Mouse (Mus musculus) kidney, embryonic 15.5 days (tissue): ENCODE results near the gene Lpcat2. TPM values are rescaled to one million over a fixed set of nuclear protein-coding genes. Genes with fewer than 3 reads are reported as not detected.

Source experiments
- ATAC-seq: fragments of 200-750 bp; cut with Nextera tagmentation; replicated peaks from 2 replicates; pipeline ENCODE4 v1.8.0; 2017; ENCODE audit warnings: moderate TSS enrichment; ENCODE audit not compliant: low FRiP score
- H3K27ac ChIP-seq: fragments of 300-500 bp; sonication (generic); 2 replicates; pipeline ENCODE4 v1.5.1; 2015; ENCODE audit warnings: mild to moderate bottlenecking, inconsistent platforms
- H3K27me3 ChIP-seq: fragments of 300-500 bp; sonication (generic); 2 replicates; pipeline ENCODE4 v1.6.1; 2015; ENCODE audit warnings: inconsistent platforms
- H3K36me3 ChIP-seq: fragments of 300-500 bp; sonication (generic); 2 replicates; pipeline ENCODE4 v1.6.1; 2015; ENCODE audit warnings: inconsistent platforms
- H3K4me1 ChIP-seq: fragments of 300-500 bp; sonication (generic); 2 replicates; pipeline ENCODE4 v1.6.1; 2015; ENCODE audit warnings: inconsistent platforms
- H3K4me2 ChIP-seq: fragments of 300-500 bp; sonication (generic); 2 replicates; pipeline ENCODE4 v1.6.1; 2015; ENCODE audit warnings: moderate library complexity, mild to moderate bottlenecking, inconsistent platforms
- H3K4me3 ChIP-seq: fragments of 300-500 bp; sonication (generic); replicated peaks from 2 replicates; pipeline ENCODE4 v1.5.1; 2015; ENCODE audit warnings: mild to moderate bottlenecking, inconsistent platforms
- H3K9ac ChIP-seq: fragments of 300-500 bp; sonication (generic); 2 replicates; pipeline ENCODE4 v1.6.1; 2015; ENCODE audit warnings: mild to moderate bottlenecking, inconsistent platforms
- H3K9me3 ChIP-seq: fragments of 300-500 bp; sonication (generic); replicated peaks from 2 replicates; pipeline ENCODE4 v1.6.1; 2016; ENCODE audit warnings: inconsistent platforms
- WGBS: fragments of 180-500 bp; shearing (Covaris S2); methylation state at CpG from one replicate; pipeline ENCODE4 v1.1.7; 2015; ENCODE audit warnings: mixed read lengths; 5-methylcytosine and 5-hydroxymethylcytosine counted together
- polyA plus RNA-seq: library from polyadenylated mRNA; unstranded; fragments of >200 nt; fragmentation: Nextera tagmentation; extraction: Ambion mirVana; gene quantifications from 2 replicates; pipeline ENCODE4 v1.2.1, GENCODE M21; 2015

The Lpcat2 gene
- polyA plus RNA-seq, 1 experiment from 2014 or later, result 7.3 TPM

DNA sequence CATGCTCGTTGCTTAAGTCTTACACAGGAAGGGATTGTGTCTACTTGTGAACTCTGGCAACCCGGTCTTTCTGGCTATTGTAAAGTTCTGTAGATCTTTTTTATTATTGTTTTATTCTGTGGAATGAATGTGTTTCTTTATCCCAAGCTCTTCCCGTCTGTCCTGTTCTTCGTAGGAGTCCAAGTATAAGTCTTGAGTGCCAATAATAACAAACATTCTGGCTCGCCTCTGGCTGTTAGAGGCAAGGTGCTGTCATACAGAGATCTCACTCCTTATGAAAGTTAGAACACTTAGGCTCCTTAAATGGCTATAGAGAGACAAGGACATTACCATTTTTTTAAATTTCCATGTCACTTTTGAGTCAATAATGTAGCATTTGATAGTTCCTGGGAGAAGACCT lies 41.5 kb downstream of the Lpcat2 start:
- Histone ChIP-seq H3K36me3 (no peaks in the 10 kb centered on the region), H3K9me3 (no peaks in the 10 kb centered on the region), H3K27me3 (no peaks in the 10 kb centered on the region), H3K27ac (no peak overlapping the region), H3K4me3 (no peak overlapping the region), H3K9ac (no peak overlapping the region), H3K4me2 (no peak overlapping the region), H3K4me1 (no peaks in the 10 kb centered on the region)
- ATAC-seq, result no peak
- 44% methylated on average over 5 of the region's 5 CpGs for WGBS

GRCm38 (mm10) chr8:92897794-92898193 lies 42.7 kb downstream of the Lpcat2 start:
- Histone ChIP-seq H3K27ac (no peak overlapping the region), H3K27me3 (no peaks in the 10 kb centered on the region), H3K4me2 (no peak overlapping the region), H3K9me3 (no peaks in the 10 kb centered on the region), H3K4me3 (no peak overlapping the region), H3K4me1 (no peaks in the 10 kb centered on the region), H3K36me3 (no peaks in the 10 kb centered on the region), H3K9ac (no peak overlapping the region)
- WGBS, result 76% methylated on average over 4 of the region's 4 CpGs
- no peak for ATAC-seq

- ATAC-seq, result no peak
- no peak overlapping the region for H3K27ac ChIP-seq
- no peak overlapping the region for H3K4me2 ChIP-seq
- 66% methylated on average over 9 of the region's 9 CpGs for WGBS
- no peaks in the 10 kb centered on the region for H3K36me3 ChIP-seq
- H3K4me3 ChIP-seq, result no peak overlapping the region
- no peak overlapping the region for H3K9ac ChIP-seq
- H3K4me1 ChIP-seq, result no peaks in the 10 kb centered on the region
- H3K27me3 ChIP-seq, result no peaks in the 10 kb centered on the region
- H3K9me3 ChIP-seq, result no peaks in the 10 kb centered on the region
Observed at GRCm38 (mm10) chr8:92899590-92899989, 44.5 kb downstream of the Lpcat2 start.

GRCm38 (mm10) chr8:92901107-92901506 lies 46.0 kb downstream of the Lpcat2 start, which contains the start of gene Capns2:
Gene Capns2, plus strand, starts transcription at chr8:92901407.
- WGBS, result 95% methylated on average over 5 of the region's 5 CpGs

DNA sequence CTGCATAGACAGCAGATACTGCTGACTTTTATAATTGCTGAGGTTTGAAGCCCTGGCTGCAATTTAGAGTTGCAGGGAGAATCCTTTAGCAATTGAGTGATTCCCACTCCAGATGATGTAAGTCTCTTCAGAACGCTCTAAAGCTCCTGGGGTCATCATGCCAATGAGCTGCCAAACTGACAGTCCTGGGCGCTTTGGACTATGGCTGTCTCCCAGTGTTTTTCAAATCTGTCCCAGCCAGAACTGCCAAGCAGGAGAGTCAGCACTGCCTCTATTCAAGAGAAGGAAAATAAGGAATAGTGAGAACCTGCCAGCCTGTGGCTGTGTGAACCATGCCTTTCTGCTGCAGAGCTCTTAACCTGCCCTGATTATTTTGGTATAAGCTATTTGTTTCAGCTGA lies 47.8 kb downstream of the Lpcat2 start:
- 87% methylated on average over 2 of the region's 2 CpGs for WGBS
- no peaks in the 10 kb centered on the region for H3K4me1 ChIP-seq

More at GRCm38 (mm10) chr8:92901107-92901506, 46.0 kb downstream of the Lpcat2 start, which contains the start of gene Capns2:
- Histone ChIP-seq H3K9ac (no peak within 1 kb of the TSS), H3K4me2 (no peak within 1 kb of the TSS), H3K27ac (no peak within 1 kb of the TSS), H3K27me3 (no peaks in the 10 kb centered on the region), H3K36me3 (no peaks in the 10 kb centered on the region), H3K9me3 (no peaks in the 10 kb centered on the region), H3K4me1 (no peaks in the 10 kb centered on the region), H3K4me3 (no peak within 1 kb of the TSS)
- ATAC-seq, result no peak

DNA sequence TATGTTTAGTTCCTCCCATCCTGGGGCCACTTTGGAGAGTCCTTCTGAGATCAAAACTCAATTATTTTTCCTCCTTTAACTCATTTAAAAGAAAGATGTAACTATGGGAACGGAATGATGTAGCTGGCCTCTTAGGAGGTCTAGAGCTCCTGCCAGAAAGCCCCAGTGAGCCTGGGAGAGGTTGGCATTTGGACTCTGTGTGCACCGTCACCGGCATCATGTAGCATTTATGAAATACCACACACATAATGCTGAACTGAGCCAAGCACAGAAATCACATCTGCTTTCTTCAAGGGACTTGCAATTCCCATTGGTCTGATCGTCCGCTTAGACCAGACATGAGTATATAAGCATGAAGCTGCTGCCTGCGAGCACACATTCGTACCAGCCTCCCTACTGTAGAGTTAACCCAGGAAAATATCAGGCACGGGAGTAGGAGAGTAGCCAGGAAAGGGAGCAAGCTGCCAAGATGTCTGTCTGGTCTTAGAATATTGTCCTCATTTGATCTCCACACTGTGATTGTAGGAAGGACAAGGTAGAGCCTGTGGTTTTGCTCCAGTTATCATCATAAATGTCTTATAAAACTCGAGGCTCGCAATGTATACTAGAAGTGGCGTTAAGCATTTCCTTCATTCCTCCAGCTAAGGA lies 48.5 kb downstream of the Lpcat2 start:
- 92% methylated on average over 11 of the region's 11 CpGs for WGBS
- no peaks in the 10 kb centered on the region for H3K27me3 ChIP-seq
- H3K9me3 ChIP-seq, result no peaks in the 10 kb centered on the region
- H3K36me3 ChIP-seq, result no peaks in the 10 kb centered on the region
- no peak overlapping the region for H3K27ac ChIP-seq
- H3K4me2 ChIP-seq, result no peak overlapping the region
- no peaks in the 10 kb centered on the region for H3K4me1 ChIP-seq
- no peak for ATAC-seq
- no peak overlapping the region for H3K4me3 ChIP-seq
- no peak overlapping the region for H3K9ac ChIP-seq

More for the DNA sequence above, 47.8 kb downstream of the Lpcat2 start:
- ATAC-seq, result no peak
- H3K27me3 ChIP-seq, result no peaks in the 10 kb centered on the region
- H3K4me3 ChIP-seq, result no peak overlapping the region
- H3K36me3 ChIP-seq, result no peaks in the 10 kb centered on the region
- H3K9ac ChIP-seq, result no peak overlapping the region
- H3K27ac ChIP-seq, result no peak overlapping the region
- H3K9me3 ChIP-seq, result no peaks in the 10 kb centered on the region
- no peak overlapping the region for H3K4me2 ChIP-seq

DNA sequence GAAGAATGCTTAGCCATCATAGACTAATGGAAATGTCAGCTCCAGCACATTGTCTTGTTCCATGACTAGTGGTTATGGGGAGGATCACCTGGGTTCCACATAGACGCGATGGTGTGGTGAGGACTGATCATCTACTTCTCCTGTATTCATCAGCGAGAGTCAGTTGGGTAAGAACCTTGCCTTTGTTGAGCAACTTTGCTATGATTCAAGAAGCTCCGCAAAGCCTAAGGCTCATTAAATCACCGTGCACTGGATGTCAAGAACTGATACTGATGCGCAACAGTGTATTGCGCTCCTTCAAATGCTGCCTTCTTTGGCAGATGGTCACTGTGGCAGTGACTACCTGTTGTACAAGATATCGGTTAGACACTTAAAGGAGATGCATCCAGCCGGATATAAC lies 51.4 kb downstream of the Lpcat2 start:
- no peak for ATAC-seq
- Histone ChIP-seq H3K4me1 (no peaks in the 10 kb centered on the region), H3K36me3 (no peaks in the 10 kb centered on the region), H3K4me3 (no peak overlapping the region), H3K9ac (no peak overlapping the region), H3K27me3 (no peaks in the 10 kb centered on the region), H3K4me2 (no peak overlapping the region), H3K27ac (no peak overlapping the region), H3K9me3 (no peaks in the 10 kb centered on the region)
- 95% methylated on average over 9 of the region's 9 CpGs for WGBS

GRCm38 (mm10) chr8:92908448-92908847 lies 53.3 kb downstream of the Lpcat2 start:
- no peak overlapping the region for H3K4me2 ChIP-seq
- no peaks in the 10 kb centered on the region for H3K9me3 ChIP-seq
- H3K27me3 ChIP-seq, result no peaks in the 10 kb centered on the region
- H3K4me1 ChIP-seq, result no peaks in the 10 kb centered on the region
- ATAC-seq, result no peak
- no peak overlapping the region for H3K9ac ChIP-seq
- WGBS, result 73% methylated on average over 2 of the region's 2 CpGs
- no peak overlapping the region for H3K27ac ChIP-seq
- H3K36me3 ChIP-seq, result no peaks in the 10 kb centered on the region
- no peak overlapping the region for H3K4me3 ChIP-seq

DNA sequence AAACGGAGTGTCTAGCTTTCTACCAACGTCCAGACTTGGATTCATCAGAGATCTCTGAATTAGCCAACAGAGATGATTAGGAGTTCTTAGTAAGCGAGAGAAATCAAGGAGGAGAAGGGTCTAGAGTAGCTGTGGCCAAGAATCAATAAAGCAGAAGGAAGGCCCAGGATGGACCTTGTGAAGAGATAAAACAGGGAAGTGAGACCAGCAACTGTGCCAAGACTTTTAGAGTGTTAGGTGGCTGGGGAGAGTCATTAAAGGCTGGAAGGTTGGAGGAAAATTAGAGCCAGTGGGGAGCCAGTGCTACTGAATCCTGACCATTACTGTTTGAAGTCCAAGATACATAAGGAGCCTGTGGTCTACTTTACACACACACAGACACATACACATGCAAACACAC lies 56.3 kb downstream of the Lpcat2 start:
- ATAC-seq, result no peak
- Histone ChIP-seq H3K4me1 (no peaks in the 10 kb centered on the region), H3K4me2 (no peak overlapping the region), H3K27ac (no peak overlapping the region), H3K36me3 (no peaks in the 10 kb centered on the region), H3K4me3 (no peak overlapping the region), H3K9ac (no peak overlapping the region), H3K9me3 (no peaks in the 10 kb centered on the region), H3K27me3 (no peaks in the 10 kb centered on the region)
- 91% methylated on average over 3 of the region's 3 CpGs for WGBS

- WGBS, result 79% methylated on average over 7 of the region's 7 CpGs
- no peaks in the 10 kb centered on the region for H3K9me3 ChIP-seq
- no peak for ATAC-seq
- no peaks in the 10 kb centered on the region for H3K36me3 ChIP-seq
- H3K4me1 ChIP-seq, result no peaks in the 10 kb centered on the region
- no peak overlapping the region for H3K4me3 ChIP-seq
- no peak overlapping the region for H3K4me2 ChIP-seq
- H3K27me3 ChIP-seq, result no peaks in the 10 kb centered on the region
- H3K9ac ChIP-seq, result no peak overlapping the region
- no peak overlapping the region for H3K27ac ChIP-seq
Observed at GRCm38 (mm10) chr8:92913396-92913795, 58.3 kb downstream of the Lpcat2 start.

- no peak for ATAC-seq
- no peak overlapping the region for H3K4me3 ChIP-seq
- H3K36me3 ChIP-seq, result no peaks in the 10 kb centered on the region
- no peak overlapping the region for H3K4me2 ChIP-seq
- H3K9ac ChIP-seq, result no peak overlapping the region
- H3K27me3 ChIP-seq, result no peaks in the 10 kb centered on the region
- no peak overlapping the region for H3K27ac ChIP-seq
- H3K4me1 ChIP-seq, result no peaks in the 10 kb centered on the region
- 84% methylated on average over 3 of the region's 3 CpGs for WGBS
- H3K9me3 ChIP-seq, result no peaks in the 10 kb centered on the region
Observed at GRCm38 (mm10) chr8:92916082-92916481, 60.9 kb downstream of the Lpcat2 start.

DNA sequence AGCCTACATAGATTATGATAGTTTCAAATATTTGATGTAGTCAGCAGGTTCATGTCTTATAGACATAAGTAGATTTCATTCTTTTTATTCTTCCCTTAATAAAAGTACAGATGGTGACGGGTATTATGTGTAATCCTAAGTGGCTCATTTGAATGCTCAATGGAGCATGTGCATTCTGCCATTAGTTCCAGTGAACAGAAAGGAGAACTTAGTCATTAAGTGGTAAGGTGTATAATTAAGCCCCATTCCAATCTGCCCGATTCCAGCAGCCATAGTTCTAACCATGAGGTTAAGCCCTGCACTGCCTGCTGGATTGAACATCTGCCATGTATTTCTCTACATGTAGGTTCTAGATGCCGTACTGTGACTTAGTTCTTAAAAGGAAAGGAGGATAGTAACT lies 66.6 kb downstream of the Lpcat2 start:
- Histone ChIP-seq H3K4me3 (no peak overlapping the region), H3K36me3 (no peaks in the 10 kb centered on the region), H3K9ac (no peak overlapping the region), H3K27me3 (no peaks in the 10 kb centered on the region), H3K9me3 (no peaks in the 10 kb centered on the region), H3K4me1 (no peaks in the 10 kb centered on the region), H3K4me2 (no peak overlapping the region), H3K27ac (no peak overlapping the region)
- no peak for ATAC-seq
- WGBS, result 83% methylated on average over 3 of the region's 3 CpGs

DNA sequence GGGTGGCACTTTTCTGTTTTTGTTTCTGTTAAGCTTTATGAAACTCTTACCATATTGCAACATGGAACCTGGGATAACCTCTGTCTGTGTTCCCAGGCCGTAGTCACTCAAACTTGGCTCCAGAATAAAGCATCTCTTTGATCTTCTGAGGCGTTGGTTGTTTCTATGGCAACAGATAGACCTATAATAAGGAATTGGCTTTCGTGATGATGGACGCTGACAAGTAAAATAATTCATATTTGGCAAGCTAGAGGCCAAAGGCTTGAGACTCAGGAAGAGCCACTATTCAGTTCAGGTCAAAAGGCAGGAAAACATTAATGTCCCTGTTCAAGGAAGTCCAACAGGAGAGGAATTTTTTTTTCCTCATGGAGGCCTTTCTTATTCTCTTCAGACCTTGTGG lies 73.8 kb downstream of the Lpcat2 start:
- peaks cover 5% of the 10 kb centered on the region for H3K9me3 ChIP-seq
- H3K4me2 ChIP-seq, result no peak overlapping the region
- H3K4me3 ChIP-seq, result no peak overlapping the region
- H3K9ac ChIP-seq, result no peak overlapping the region
- H3K36me3 ChIP-seq, result no peaks in the 10 kb centered on the region
- no peak for ATAC-seq
- H3K27ac ChIP-seq, result no peak overlapping the region
- H3K4me1 ChIP-seq, result no peaks in the 10 kb centered on the region
- H3K27me3 ChIP-seq, result no peaks in the 10 kb centered on the region
- 69% methylated on average over 4 of the region's 4 CpGs for WGBS
